Mouse (Mus musculus) kidney, adult 2 months (tissue): ENCODE data around the gene 9030612E09Rik.

Experiments
- CTCF ChIP-seq: fragments of 200-500 bp; conservative IDR thresholded peaks from 2 replicates; pipeline ENCODE4 v1.5.1; 2011; ENCODE audit warnings: low read depth, mild to moderate bottlenecking, control low read depth, low read length, moderate library complexity, mixed read lengths; ENCODE audit not compliant: insufficient read depth, insufficient read length
- POLR2A ChIP-seq: fragments of 200-500 bp; IDR thresholded peaks from one replicate; pipeline ENCODE4 v1.6.1; 2011; ENCODE audit warnings: low read depth, low read length, control low read depth

GRCm38 (mm10) chr10:43173828-43174325, 627 bp upstream of the 9030612E09Rik start:
- TF ChIP-seq CTCF (no peak), POLR2A (no peak)
